Mouse (Mus musculus) ES-Bruce4 (cell line): ENCODE results near the gene Lrig2.

ENCODE experiments used
- CTCF ChIP-seq: IDR thresholded peaks from one replicate; pipeline ENCODE4 v1.8.1; 2011; ENCODE audit warnings: low read depth, low read length
- POLR2A ChIP-seq: IDR thresholded peaks from one replicate; pipeline ENCODE4 v1.8.1; 2011; ENCODE audit warnings: low read length; ENCODE audit not compliant: insufficient read depth

GRCm38 (mm10) chr3:104431156-104431847 lies 80.4 kb downstream of the Lrig2 start:
- TF ChIP-seq CTCF = no peak
- no peak for TF ChIP-seq POLR2A
